Mouse (Mus musculus) spleen, postnatal 14 days (tissue): ENCODE results near the gene Hadha.

ENCODE experiments used
- DNase-seq, 2 experiments: peaks; one replicate each; pipeline ENCODE4 v3.0.0; 2021 to 2022; ENCODE audit warnings: low spot score in 2 of 2

Gene Hadha

DNA sequence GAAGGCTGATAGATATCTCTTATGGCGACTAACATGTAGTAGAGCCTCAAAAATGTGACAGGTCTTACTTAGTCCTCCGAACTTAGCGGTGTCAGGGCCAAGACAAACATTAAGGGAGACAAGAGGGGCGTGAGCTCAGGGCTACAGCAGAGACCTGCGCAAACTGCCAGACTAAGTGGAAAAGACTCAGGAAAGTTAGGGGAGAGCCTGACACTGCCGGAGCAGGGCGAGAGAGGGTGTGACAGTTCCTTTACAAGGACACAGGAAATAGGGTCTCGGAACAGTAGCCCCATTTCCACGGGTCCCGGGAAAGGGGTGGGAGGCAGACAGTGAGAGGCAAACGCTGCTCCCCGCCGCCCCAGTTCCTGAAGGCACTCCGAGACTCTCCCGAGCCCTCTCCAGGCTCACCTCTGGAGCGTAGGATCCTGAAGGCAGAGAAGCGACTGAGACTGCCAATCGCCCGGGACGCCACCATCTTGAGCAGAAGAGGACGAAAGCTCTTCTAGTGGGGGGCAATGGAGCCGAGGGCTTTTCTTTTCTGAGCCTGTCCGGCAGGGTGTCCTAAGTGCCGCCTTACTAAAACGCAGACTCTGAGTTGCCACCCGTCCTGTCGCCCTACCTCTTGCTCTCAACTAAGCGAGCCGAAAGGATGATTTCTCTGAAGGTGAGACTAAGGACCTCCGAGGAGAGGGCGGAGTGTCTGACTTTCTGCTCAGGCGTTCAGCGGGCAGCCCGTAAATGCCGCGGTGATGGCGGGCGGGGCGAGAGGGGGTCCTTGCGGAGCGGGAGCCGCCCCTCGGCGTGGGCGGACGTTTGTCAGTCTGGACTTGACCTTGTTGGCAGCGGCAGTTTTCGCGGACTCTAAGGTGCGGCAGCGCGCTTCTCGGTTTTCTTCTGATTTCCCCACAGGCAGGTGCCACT lies at the start of gene Hadha, which contains the start of gene Hadhb:
Gene Hadha, minus strand, starts transcription at position 689 of the 921 bp plus-strand sequence.
Gene Hadhb, plus strand, starts transcription at position 775 of the 921 bp plus-strand sequence.
- DNase-seq, result peak; percentile 89 to 94

DNA sequence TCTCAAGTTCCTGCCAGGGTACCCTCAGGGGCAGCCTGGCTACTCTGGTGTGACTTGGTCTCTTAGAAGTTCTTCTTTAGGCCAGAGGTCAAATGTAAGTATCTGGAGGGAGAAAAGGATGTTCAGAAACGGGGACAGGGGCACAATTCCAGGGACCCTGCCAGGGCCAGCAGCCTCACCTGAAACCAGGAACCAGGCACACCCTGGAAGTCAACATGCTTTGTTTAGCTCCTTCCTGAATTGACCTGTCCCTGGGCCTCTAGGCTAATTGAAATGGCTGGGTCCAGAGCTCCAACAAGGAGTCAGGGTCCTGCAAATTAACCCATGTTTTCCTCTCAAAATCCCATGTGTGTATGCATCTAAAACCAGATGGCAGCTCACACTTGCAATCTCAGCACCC lies 49.5 kb upstream of the Hadha start:
- no peak for DNase-seq

GRCm38 (mm10) chr5:30203216-30203885 lies 48.4 kb upstream of the Hadha start:
- no peak for DNase-seq

DNA sequence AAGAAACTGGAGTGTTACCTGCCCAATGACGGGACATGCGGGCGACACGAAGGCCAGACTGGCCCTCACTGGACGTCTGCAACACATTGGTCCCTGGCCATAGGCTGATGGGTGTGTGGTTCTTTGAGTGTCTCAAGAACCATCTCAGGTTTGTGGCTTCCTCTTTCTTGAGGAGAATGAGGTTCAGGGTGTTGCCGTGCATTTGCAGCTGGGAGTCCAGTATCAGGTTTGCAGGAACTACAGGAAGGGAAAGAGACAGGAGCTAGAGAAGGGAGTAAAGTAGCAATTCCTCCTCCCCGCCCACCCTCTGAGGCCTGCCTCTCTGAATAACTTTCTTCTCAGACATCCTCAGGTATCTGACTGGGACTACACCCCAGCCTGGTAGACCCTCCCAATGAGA lies 47.3 kb upstream of the Hadha start:
- no peak for DNase-seq

DNA sequence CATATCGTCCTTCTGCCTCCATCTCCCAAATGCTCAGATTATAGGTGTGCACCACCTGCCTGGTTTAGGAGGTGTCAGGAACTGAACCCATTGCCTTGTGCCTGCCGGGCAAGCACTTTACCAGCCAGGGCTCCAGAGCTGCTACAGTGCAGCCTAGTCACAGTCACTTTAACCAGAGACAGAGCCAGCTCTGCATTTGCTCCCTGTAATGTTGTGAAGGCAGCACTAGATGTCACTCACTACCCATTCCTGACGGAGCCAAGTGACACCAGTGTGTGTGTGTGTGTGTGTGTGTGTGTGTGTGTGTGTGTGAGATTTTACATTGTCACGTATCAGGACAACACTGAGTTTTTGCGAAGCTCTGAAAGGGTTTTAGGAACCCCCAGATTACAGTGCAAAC lies 46.6 kb upstream of the Hadha start:
- no peak for DNase-seq

GRCm38 (mm10) chr5:30198257-30198656 lies 43.3 kb upstream of the Hadha start:
- no peak for DNase-seq

DNA sequence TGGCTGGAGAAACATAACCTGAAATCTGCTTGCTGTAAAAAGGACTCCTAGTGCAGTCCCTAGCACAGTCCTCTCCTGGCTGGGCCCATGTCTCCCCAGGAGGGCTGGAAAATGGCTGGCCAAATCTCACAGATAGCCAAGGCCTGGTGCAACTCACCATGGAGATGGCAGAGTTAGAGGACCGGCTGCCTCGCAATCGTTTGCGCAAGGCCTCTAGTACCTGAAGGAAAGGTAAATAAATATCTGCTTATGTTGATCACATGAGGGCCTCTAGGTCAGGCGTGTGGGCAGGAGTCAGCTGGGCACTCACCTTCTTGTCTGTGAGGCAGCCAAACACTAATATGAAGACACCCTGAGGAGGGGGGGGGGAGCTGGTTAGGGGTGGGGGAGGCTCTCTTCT lies 40.4 kb upstream of the Hadha start:
- no peak for DNase-seq

DNA sequence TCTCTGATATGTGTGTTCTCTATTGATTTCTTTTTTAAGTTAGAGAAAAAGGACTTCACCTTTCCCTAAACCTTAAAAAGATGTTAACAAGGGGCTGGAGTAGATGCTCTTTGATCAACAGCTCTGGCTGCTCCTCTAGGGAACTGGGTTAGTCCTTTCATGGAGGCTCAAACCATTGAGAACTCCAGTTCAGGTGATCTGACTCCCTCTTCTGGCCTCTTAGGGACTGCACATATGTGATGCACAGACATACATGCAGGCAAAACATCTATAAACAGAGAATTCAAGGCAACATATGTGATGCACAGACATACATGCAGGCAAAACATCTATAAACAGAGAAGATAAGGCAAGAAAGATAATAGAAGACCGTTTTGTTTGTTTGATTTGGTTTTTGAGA lies 37.5 kb upstream of the Hadha start:
- DNase-seq, result no peak

DNA sequence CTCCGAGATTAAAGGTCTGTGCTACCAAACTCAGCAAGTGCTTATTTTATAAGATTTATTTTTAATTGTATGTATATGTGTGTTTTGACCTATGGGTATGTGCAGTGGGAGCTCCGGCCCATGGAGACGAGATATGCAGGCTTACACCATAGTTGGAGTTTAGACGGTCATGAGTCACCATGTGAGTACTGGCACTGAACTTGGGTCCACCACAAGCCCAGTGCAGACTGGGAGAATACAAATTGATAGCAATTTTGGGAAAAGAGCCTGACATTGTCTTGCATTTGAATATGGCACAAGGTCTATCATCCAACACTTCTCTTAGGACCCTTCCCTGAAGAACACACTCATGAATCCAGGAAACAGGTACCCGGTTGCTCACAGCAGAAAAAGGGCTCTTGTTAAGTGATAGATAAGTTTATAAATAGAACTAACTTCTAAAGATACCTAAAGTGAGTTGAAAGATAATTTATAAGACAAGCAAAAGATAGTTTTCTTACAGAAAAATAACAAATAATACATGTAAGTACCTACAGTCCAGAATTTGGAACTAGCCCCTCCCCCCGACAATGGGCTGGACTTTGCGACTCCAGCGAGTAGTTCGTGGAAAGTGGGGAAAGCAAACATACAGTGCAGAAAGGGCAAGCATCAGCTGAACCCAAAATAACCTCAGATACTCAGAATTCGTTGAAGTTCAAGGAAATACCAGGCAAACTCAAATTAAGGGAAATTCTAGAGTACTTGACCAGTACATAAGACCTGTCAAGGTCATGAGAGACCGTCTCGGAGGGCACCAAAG lies 32.9 kb upstream of the Hadha start:
- DNase-seq, result no peak

DNA sequence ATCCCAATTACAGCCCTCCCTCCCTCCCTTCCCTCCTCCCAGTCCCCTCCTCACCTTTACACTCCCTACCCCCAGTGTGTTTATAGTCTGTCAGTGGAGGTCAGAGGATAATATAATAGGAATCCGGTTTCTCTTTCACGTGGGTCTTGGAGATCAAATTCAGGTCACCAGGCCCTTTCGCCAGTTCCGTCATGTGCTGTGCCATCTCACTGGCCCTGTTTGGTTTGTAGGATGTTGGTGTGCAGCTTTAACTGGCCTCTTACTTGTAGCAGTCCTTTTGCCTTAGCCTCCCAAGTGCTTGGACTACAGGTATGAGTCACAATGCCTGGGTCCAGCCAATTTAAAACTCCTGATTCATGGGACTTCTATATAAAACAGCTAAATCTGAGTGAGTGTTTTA lies 20.8 kb upstream of the Hadha start:
- DNase-seq, result no peak

- no peak for DNase-seq
These were observed 18.1 kb upstream of the Hadha start for GRCm38 (mm10) chr5:30172931-30173692.

DNA sequence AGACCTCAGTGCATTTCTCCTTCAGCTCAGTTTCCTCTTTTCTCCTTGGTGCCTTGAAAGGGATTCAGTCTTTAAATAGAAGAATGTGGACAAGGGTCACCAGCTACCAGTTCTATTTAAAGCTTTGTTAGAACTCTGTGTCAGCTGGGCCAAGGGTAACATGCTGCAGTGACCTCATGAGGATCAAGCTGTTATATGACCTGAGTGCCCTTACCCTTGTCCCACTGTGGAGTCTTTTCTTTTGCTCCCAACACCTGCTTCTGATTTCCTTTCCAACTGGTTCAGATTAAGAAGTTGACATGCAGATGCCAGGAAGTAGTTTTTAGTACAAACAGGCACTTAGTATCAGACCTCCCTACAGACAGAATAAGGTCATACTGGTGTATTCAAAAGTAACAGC lies 17.2 kb upstream of the Hadha start:
- no peak for DNase-seq

GRCm38 (mm10) chr5:30170303-30170940 lies 15.5 kb upstream of the Hadha start:
- DNase-seq, result no peak

- DNase-seq, result no peak
These were observed 10.4 kb upstream of the Hadha start for GRCm38 (mm10) chr5:30165234-30165946.

- DNase-seq, result no peak
These were observed 7.4 kb upstream of the Hadha start for GRCm38 (mm10) chr5:30162339-30162738.

DNA sequence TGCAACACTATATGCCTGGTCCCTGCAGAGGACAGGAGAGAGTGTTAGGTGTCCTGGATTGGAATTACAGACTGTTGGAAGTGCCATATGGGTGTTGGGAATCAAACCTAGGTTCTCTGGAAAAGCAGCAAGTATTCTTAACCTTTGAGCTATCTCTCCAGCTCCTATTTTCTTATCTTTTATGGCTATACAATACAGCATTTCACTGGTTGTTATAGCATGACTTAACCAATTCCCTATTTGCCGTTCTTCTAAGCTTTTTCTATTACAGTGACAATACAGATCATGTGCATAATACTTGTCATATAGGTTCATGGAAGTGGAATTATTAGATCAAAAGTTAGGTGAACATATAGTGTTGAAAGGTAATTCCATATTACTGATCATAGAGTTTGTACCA lies 6.9 kb upstream of the Hadha start:
- DNase-seq, result no peak

DNA sequence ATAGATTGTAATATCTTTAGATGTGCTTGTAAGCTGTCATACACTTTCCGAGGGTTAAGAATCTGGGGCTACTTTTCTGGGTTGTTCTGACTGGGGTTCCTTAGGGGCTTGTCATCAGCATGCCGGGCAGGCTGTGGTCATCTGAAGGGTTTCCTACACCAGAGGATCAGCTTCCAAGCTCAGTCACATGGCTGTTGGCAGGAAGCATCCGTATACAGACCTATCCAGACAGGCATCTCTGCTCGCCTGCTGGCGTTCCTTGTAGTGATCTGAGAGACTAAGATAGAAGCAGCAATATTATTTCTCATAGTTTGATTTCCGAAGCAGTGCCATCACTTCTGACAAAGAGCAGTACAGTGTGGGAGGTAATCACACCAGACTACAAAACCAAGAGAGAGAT lies 4.6 kb upstream of the Hadha start:
- no peak for DNase-seq

- DNase-seq, result no peak
These were observed 1.1 kb upstream of the Hadha start for GRCm38 (mm10) chr5:30155821-30156629.

GRCm38 (mm10) chr5:30155395-30155792 lies 432 bp upstream of the Hadha start:
- DNase-seq, result no peak
